Mouse (Mus musculus): ENCODE measurements around the gene Arpc5. TPM values are rescaled to one million over a fixed set of nuclear protein-coding genes. Genes with fewer than 3 reads are reported as not detected.

The Arpc5 gene
- polyA plus RNA-seq, 1 experiment from 2014 or later, result 210 TPM

DNA sequence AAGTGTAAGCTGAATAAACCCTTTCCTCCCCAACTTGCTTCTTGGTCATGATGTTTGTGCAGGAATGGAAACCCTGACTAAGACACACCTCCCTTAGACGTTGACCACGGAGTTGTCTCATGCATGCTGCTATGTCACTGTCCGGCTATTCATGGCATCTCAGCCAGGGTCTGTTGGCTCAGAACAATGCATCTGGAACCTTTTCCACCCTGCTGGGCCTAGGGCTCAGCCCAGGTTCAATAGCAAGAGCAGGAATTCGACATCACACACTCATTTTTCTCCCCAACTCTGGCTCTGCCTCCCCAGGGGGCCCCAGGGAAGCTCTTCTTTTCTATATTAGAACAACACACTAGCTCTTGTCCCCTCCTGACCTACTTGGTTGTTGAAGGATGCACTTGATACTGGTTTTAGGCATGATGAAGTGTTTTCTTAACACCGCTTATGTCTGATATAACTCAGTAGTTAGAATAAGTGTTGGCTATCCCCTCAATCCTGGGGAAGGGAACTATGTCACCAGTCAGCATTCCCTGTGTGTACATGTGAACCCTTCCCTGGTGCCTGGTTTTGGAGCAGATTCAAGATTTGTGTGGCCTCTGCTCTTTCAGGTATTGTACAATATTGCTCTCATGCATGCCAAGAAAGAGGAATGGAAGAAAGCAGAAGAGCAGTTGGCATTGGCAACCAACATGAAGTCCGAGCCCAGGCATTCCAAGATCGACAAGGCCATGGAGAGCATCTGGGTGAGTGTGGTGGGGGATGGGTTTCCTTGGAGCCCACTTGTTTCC is 54.8 kb downstream of the Arpc5 start:
- Histone ChIP-seq H3K36me3 (no peaks in the 10 kb centered on the region), H3K9ac (no peak overlapping the region), H3K9me3 (no peaks in the 10 kb centered on the region), H3K27me3 (no peaks in the 10 kb centered on the region), H3K4me3 (no peak overlapping the region), H3K4me1 (peaks cover 4% of the 10 kb centered on the region; the same call in 1 of the 2 replicates), H3K27ac (no peak overlapping the region), H3K4me2 (replicated peaks) (no peak overlapping the region)
- ATAC-seq (ENCODE audit: low FRiP score, low read depth), result no peak
- 82% methylated on average over 7 of the region's 7 CpGs for WGBS

GRCm38 (mm10) chr1:152821746-152822145 is 55.4 kb downstream of the Arpc5 start:
- H3K4me3 ChIP-seq, result no peak overlapping the region
- H3K36me3 ChIP-seq, result no peaks in the 10 kb centered on the region
- no peaks in the 10 kb centered on the region for H3K9me3 ChIP-seq
- ATAC-seq (ENCODE audit: low FRiP score, low read depth), result no peak
- no peak overlapping the region for H3K27ac ChIP-seq
- H3K4me2 ChIP-seq (replicated peaks), result no peak overlapping the region
- WGBS, result 87% methylated on average over 4 of the region's 4 CpGs
- no peaks in the 10 kb centered on the region for H3K27me3 ChIP-seq
- no peak overlapping the region for H3K9ac ChIP-seq
- H3K4me1 ChIP-seq, result peaks cover 4% of the 10 kb centered on the region; the same call in 1 of the 2 replicates

- H3K4me3 ChIP-seq, result no peak overlapping the region
Observed at GRCm38 (mm10) chr1:152824206-152824605, 57.9 kb downstream of the Arpc5 start.

More at GRCm38 (mm10) chr1:152824206-152824605, 57.9 kb downstream of the Arpc5 start:
- Histone ChIP-seq H3K9me3 (no peaks in the 10 kb centered on the region), H3K4me1 (no peaks in the 10 kb centered on the region), H3K27ac (no peak overlapping the region), H3K9ac (no peak overlapping the region), H3K4me2 (replicated peaks) (no peak overlapping the region), H3K36me3 (no peaks in the 10 kb centered on the region), H3K27me3 (no peaks in the 10 kb centered on the region)
- ATAC-seq (ENCODE audit: low FRiP score, low read depth), result no peak
- whole genome bisulfite sequencing, result 69% methylated on average over 9 of the region's 9 CpGs

Other genes with a start within 250 kb of the Arpc5 start
- gene Apobec4, start 16.0 kb upstream of the Arpc5 start, polyA plus RNA-seq (2015; fragmentation: Nextera tagmentation; extraction: Ambion mirVana), result not detected in 2 replicates
- gene Rgl1, start 191 bp upstream of the Arpc5 start, polyA plus RNA-seq (2015; fragmentation: Nextera tagmentation; extraction: Ambion mirVana), result 36.4 and 41.7 TPM in 2 replicates
- 3.5 and 3.8 TPM in 2 replicates for gene Ncf2, start 33.7 kb downstream of the Arpc5 start, polyA plus RNA-seq (2015; fragmentation: Nextera tagmentation; extraction: Ambion mirVana)
- 28.0 and 29.3 TPM in 2 replicates for gene Smg7, start 136.1 kb downstream of the Arpc5 start, polyA plus RNA-seq (2015; fragmentation: Nextera tagmentation; extraction: Ambion mirVana)
- gene Nmnat2, start 188.5 kb downstream of the Arpc5 start, polyA plus RNA-seq (2015; fragmentation: Nextera tagmentation; extraction: Ambion mirVana), result 0.91 and 1.5 TPM in 2 replicates

Measured in limb, embryonic 13.5 days (tissue).